Mouse (Mus musculus): ENCODE results near the gene Manf.

DNA sequence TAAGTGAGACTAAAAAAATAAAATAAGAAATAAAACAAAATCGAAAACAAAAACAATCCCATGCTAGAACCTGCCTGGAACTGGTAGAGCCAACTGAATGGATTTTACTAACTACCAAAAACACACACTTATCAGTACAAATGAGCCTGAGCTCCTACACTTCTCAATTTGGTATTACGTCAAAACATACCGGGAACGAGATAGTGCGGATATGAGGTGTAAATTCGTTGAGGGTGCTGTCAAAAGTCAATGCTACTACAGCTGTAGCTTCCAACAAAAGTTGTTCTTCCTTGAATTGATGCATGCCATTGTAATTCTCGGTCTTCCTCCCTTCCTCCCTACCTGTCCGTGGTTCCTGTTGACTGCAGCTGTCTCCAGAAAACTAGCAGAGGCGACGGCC lies 102.4 kb downstream of the Manf start:
- TF ChIP-seq CTCF (conservative IDR thresholded peaks at IDR 0.05 in 1 of 2, IDR thresholded peaks at IDR 0.05 in 1 of 2; ENCODE audit: low read depth in 2 of 2, low read length in 2 of 2) (no peak), ZMIZ1 (IDR thresholded peaks at IDR 0.05; ENCODE audit: low read depth, low read length) (no peak), TBP (conservative IDR thresholded peaks at IDR 0.05; ENCODE audit: low read depth, low read length) (no peak), EP300 (IDR thresholded peaks at IDR 0.05; ENCODE audit: low read length) (no peak), SMC3 (IDR thresholded peaks at IDR 0.05; ENCODE audit: low read depth, low read length) (no peak), MEF2A (IDR thresholded peaks at IDR 0.05; ENCODE audit: borderline replicate concordance, low read depth, low read length) (no peak), MAZ (IDR thresholded peaks at IDR 0.05; ENCODE audit: low read depth, low read length) (no peak), UBTF (IDR thresholded peaks at IDR 0.05; ENCODE audit: low read depth, low read length) (no peak), TCF12 (IDR thresholded peaks at IDR 0.05; ENCODE audit: low read depth, low read length) (no peak), NRF1 (IDR thresholded peaks at IDR 0.05; ENCODE audit: low read depth, low read length) (no peak)

Measured in CH12.LX (cell line).